Mouse (Mus musculus) ES-E14 (cell line): Measurements from ENCODE around the gene Armcx4. TPM values are rescaled to one million over a fixed set of nuclear protein-coding genes. Genes with fewer than 3 reads are reported as not detected.
A peak's percentile ranks its signal among the peaks of the same experiment; 100 is the strongest.
"Not testable (repeated sequence)": the region's sequence is repeated elsewhere in the genome, so short reads cannot be mapped to it uniquely, and the experiment has no call there.

Experiments
- DNase-seq: peaks from one replicate; pipeline ENCODE4 v3.0.0-alpha.2; 2013; ENCODE audit warnings: low read depth, low spot score
- H3K27ac ChIP-seq: 2 replicates; pipeline ENCODE4 v1.5.1; 2012; ENCODE audit warnings: low read depth, mild to moderate bottlenecking, low read length, moderate library complexity, mixed read lengths; ENCODE audit not compliant: poor library complexity, insufficient read depth, severe bottlenecking
- H3K36me3 ChIP-seq: 2 replicates; pipeline ENCODE4 v1.6.1; 2012; ENCODE audit warnings: mild to moderate bottlenecking, low read length, moderate library complexity, mixed read lengths; ENCODE audit not compliant: control insufficient read depth, poor library complexity, insufficient read depth, severe bottlenecking
- H3K4me1 ChIP-seq, 2 experiments: fragments of 150-350 bp in 1 of 2; sonication (generic) in 1 of 2; 2 replicates each; pipeline ENCODE4 v1.6.1; 2012; ENCODE audit warnings: low read length in 2 of 2, mild to moderate bottlenecking in 1 of 2, mixed read lengths in 1 of 2; ENCODE audit not compliant: control insufficient read depth in 2 of 2, insufficient read depth in 2 of 2, poor library complexity in 1 of 2
- H3K4me3 ChIP-seq, 2 experiments: fragments of 150-350 bp in 1 of 2; sonication (generic) in 1 of 2; 2 replicates each; pipeline ENCODE4 v1.5.1; 2012; ENCODE audit warnings: low read length in 2 of 2, low read depth in 1 of 2, mild to moderate bottlenecking in 1 of 2, mixed read lengths in 1 of 2; ENCODE audit not compliant: insufficient read depth in 1 of 2, poor library complexity in 1 of 2, severe bottlenecking in 1 of 2
- H3K9ac ChIP-seq: 2 replicates; pipeline ENCODE4 v1.6.1; 2012; ENCODE audit warnings: low read depth, mild to moderate bottlenecking, low read length, mixed read lengths; ENCODE audit not compliant: poor library complexity, insufficient read depth, severe bottlenecking
- H3K9me3 ChIP-seq: fragments of 150-350 bp; sonication (generic); 2 replicates; pipeline ENCODE4 v1.6.1; 2012; ENCODE audit warnings: low read depth, mild to moderate bottlenecking, low read length; ENCODE audit not compliant: control insufficient read depth, insufficient read depth
- CHD2 ChIP-seq: IDR thresholded peaks from 2 replicates; pipeline ENCODE4 v1.6.1; 2014; ENCODE audit warnings: mild to moderate bottlenecking, low read depth, low read length, inconsistent platforms
- HCFC1 ChIP-seq: IDR thresholded peaks from 2 replicates; pipeline ENCODE4 v1.6.1; 2012; ENCODE audit warnings: low read length, inconsistent platforms, borderline replicate concordance; ENCODE audit not compliant: insufficient read depth
- MAFK ChIP-seq: IDR thresholded peaks from 2 replicates; pipeline ENCODE4 v1.6.1; 2014; ENCODE audit warnings: mild to moderate bottlenecking, low read depth, low read length, inconsistent platforms; ENCODE audit not compliant: insufficient read depth
- ZC3H11A ChIP-seq: IDR thresholded peaks from 2 replicates; pipeline ENCODE4 v1.6.1; 2012; ENCODE audit warnings: low read depth, mild to moderate bottlenecking, inconsistent platforms, low read length, borderline replicate concordance
- ZNF384 ChIP-seq: IDR thresholded peaks from 2 replicates; pipeline ENCODE4 v1.6.1; 2012; ENCODE audit warnings: low read depth, low read length, inconsistent platforms
- in situ Hi-C, 2 experiments: fragments of 600-800 bp; cut with MboI; formaldehyde crosslinking; loops; one replicate each; pipeline ENCODE4 v1.15.1; 2025; ENCODE audit warnings: low sequenced_read_pairs in 2 of 2, inconsistent platforms in 1 of 2; ENCODE audit not compliant: unreplicated experiment in 2 of 2
- total RNA-seq: library from RNA; depleted of rRNA; stranded (reverse); fragments of 300-350 nt; gene quantifications from 2 replicates; pipeline ENCODE4 v1.2.3, GENCODE M21; 2012

The Armcx4 gene
- total RNA-seq, 1 experiment = 16.7 TPM

- no peak overlapping the region for H3K27ac ChIP-seq
- peaks cover 16% of the 10 kb centered on the region for H3K36me3 ChIP-seq
- H3K9me3 ChIP-seq = no peaks in the 10 kb centered on the region
- no peaks in the 10 kb centered on the region; a peak in 1 of 4 replicates for H3K4me1 ChIP-seq
- H3K4me3 ChIP-seq = no peak overlapping the region
- in situ Hi-C loops = no loop called here
- no peak overlapping the region for H3K9ac ChIP-seq
- DNase-seq = no peak
- no peak for TF ChIP-seq ZNF384
- TF ChIP-seq MAFK = no peak
Observed at GRCm38 (mm10) chrX:134691540-134691935, 5.2 kb downstream of the Armcx4 start.

GRCm38 (mm10) chrX:134716863-134717262, 30.5 kb downstream of the Armcx4 start:
- peaks cover 0 to 3% of the 10 kb centered on the region in 2 experiments; a peak in 2 of 4 replicates for H3K4me1 ChIP-seq
- in situ Hi-C loops = no loop called here
- peaks cover 9% of the 10 kb centered on the region for H3K36me3 ChIP-seq
- TF ChIP-seq ZNF384 (0 out of 2 replicates have a peak, but pooled peaks have one; percentile 8), CHD2 (no peak), ZC3H11A (no peak), HCFC1 (no peak), MAFK (no peak)
- DNase-seq = no peak
- no peaks in the 10 kb centered on the region for H3K9me3 ChIP-seq
- H3K4me3 ChIP-seq = peak overlapping the region in 1 of 2 experiments; percentile 37; a peak in 1 of 4 replicates
- H3K9ac ChIP-seq = no peak overlapping the region
- no peak overlapping the region; the same call in 1 of the 2 replicates for H3K27ac ChIP-seq

- Histone ChIP-seq H3K9me3 (no peaks in the 10 kb centered on the region), H3K27ac (peak within 1 kb of the TSS; percentile 100), H3K4me3 (peak within 1 kb of the TSS; percentile 82 to 86), H3K9ac (peak within 1 kb of the TSS; percentile 97), H3K36me3 (peaks cover 9% of the 10 kb centered on the region), H3K4me1 (peaks cover 0 to 3% of the 10 kb centered on the region in 2 experiments; a peak in 2 of 4 replicates)
- no peak for TF ChIP-seq CHD2
- no peak for TF ChIP-seq ZNF384
- TF ChIP-seq MAFK = no peak
- TF ChIP-seq ZC3H11A = no peak
- TF ChIP-seq HCFC1 = no peak
- in situ Hi-C loops = no loop called here
- peak; percentile 60 for DNase-seq
Observed at GRCm38 (mm10) chrX:134717752-134718308, 31.5 kb downstream of the Armcx4 start, which contains the start of gene Armcx1. TSS of gene Armcx1 (plus strand) at chrX:134717963.

- in situ Hi-C loops = no loop called here
Observed at GRCm38 (mm10) chrX:134718524-134718923, 32.2 kb downstream of the Armcx4 start.

GRCm38 (mm10) chrX:134723762-134724161, 37.4 kb downstream of the Armcx4 start:
- H3K27ac ChIP-seq, in situ Hi-C loops, H3K36me3 ChIP-seq, H3K9ac ChIP-seq, H3K4me3 ChIP-seq, H3K9me3 ChIP-seq, H3K4me1 ChIP-seq, DNase-seq: not testable (repeated sequence)

More at GRCm38 (mm10) chrX:134718524-134718923, 32.2 kb downstream of the Armcx4 start:
- H3K27ac ChIP-seq = 0 out of 2 replicates have a peak overlapping the region, but pooled peaks have one; percentile 100
- TF ChIP-seq HCFC1 (no peak), CHD2 (no peak), ZC3H11A (no peak), MAFK (no peak), ZNF384 (no peak)
- H3K9me3 ChIP-seq = no peaks in the 10 kb centered on the region
- H3K4me1 ChIP-seq = peaks cover 0 to 3% of the 10 kb centered on the region in 2 experiments; a peak in 2 of 4 replicates
- H3K4me3 ChIP-seq = peak overlapping the region; percentile 82 to 86
- DNase-seq = peak; percentile 40
- H3K9ac ChIP-seq = peak overlapping the region; percentile 97
- peaks cover 9% of the 10 kb centered on the region for H3K36me3 ChIP-seq
